Mouse (Mus musculus) regulatory T cell (primary cell): Measurements from ENCODE around the gene Pid1.

Source experiments
- in situ Hi-C: fragments of 300-600 bp; cut with MboI, MseI; formaldehyde crosslinking; loops from one replicate; pipeline ENCODE4 v1.15.1; 2025; ENCODE audit warnings: high pct_unique_total_duplicates

Pid1 gene

GRCm38 (mm10) chr1:84186756-84187437 is 177.1 kb downstream of the Pid1 start:
- in situ Hi-C loops = no loop called here

- in situ Hi-C loops = no loop called here
Measured at GRCm38 (mm10) chr1:84177696-84178095, 186.3 kb downstream of the Pid1 start.

- in situ Hi-C loops = no loop called here
Measured at GRCm38 (mm10) chr1:84177033-84177432, 186.9 kb downstream of the Pid1 start.

GRCm38 (mm10) chr1:84172941-84173340 is 191.0 kb downstream of the Pid1 start:
- in situ Hi-C loops = no loop called here

GRCm38 (mm10) chr1:84157790-84158189 is 206.2 kb downstream of the Pid1 start:
- in situ Hi-C loops = no loop called here

GRCm38 (mm10) chr1:84155585-84155930 is 208.4 kb downstream of the Pid1 start:
- in situ Hi-C loops = no loop called here

GRCm38 (mm10) chr1:84154725-84155584 is 209.0 kb downstream of the Pid1 start:
- in situ Hi-C loops = no loop called here

GRCm38 (mm10) chr1:84153943-84154342 is 210.0 kb downstream of the Pid1 start:
- in situ Hi-C loops = no loop called here

GRCm38 (mm10) chr1:84141561-84141960 is 222.4 kb downstream of the Pid1 start:
- in situ Hi-C loops = loop anchor here (10.0 kb wide), 1 partner anchor 243 kb away; no protein-coding TSS in a partner anchor

- in situ Hi-C loops = no loop called here
Measured at GRCm38 (mm10) chr1:84132451-84132850, 231.5 kb downstream of the Pid1 start.

GRCm38 (mm10) chr1:84131799-84132198 is 232.2 kb downstream of the Pid1 start:
- in situ Hi-C loops = no loop called here

- in situ Hi-C loops = no loop called here
Measured at GRCm38 (mm10) chr1:84128510-84128909, 235.5 kb downstream of the Pid1 start.

GRCm38 (mm10) chr1:84119306-84119705 is 244.7 kb downstream of the Pid1 start:
- in situ Hi-C loops = no loop called here

GRCm38 (mm10) chr1:84106756-84107155 is 257.2 kb downstream of the Pid1 start:
- in situ Hi-C loops = no loop called here

- in situ Hi-C loops = no loop called here
Measured at GRCm38 (mm10) chr1:84102052-84102451, 261.9 kb downstream of the Pid1 start.

- in situ Hi-C loops = no loop called here
Measured at GRCm38 (mm10) chr1:84097398-84097797, 266.6 kb downstream of the Pid1 start.

- in situ Hi-C loops = no loop called here
Measured at GRCm38 (mm10) chr1:84093291-84093690, 270.7 kb downstream of the Pid1 start.

GRCm38 (mm10) chr1:84089664-84090063 is 274.3 kb downstream of the Pid1 start:
- in situ Hi-C loops = no loop called here

GRCm38 (mm10) chr1:84087957-84088356 is 276.0 kb downstream of the Pid1 start:
- in situ Hi-C loops = no loop called here

GRCm38 (mm10) chr1:84087325-84087724 is 276.7 kb downstream of the Pid1 start:
- in situ Hi-C loops = no loop called here

- in situ Hi-C loops = no loop called here
Measured at GRCm38 (mm10) chr1:84086486-84086885, 277.5 kb downstream of the Pid1 start.

GRCm38 (mm10) chr1:84085361-84085760 is 278.6 kb downstream of the Pid1 start:
- in situ Hi-C loops = no loop called here

- in situ Hi-C loops = no loop called here
Measured at GRCm38 (mm10) chr1:84079566-84079965, 284.4 kb downstream of the Pid1 start.
